Mouse (Mus musculus): ENCODE data around the gene Rbm42.

Rbm42 gene

GRCm38 (mm10) chr7:30618658-30619057 is 31.5 kb downstream of the Rbm42 start:
- in situ Hi-C loops (cut with MboI, MseI), result no loop called here

GRCm38 (mm10) chr7:30615049-30615760 is 34.9 kb downstream of the Rbm42 start:
- in situ Hi-C loops (cut with MboI, MseI), result no loop called here

GRCm38 (mm10) chr7:30614454-30614853 is 35.7 kb downstream of the Rbm42 start:
- in situ Hi-C loops (cut with MboI, MseI), result no loop called here

- in situ Hi-C loops (cut with MboI, MseI), result no loop called here
Measured at GRCm38 (mm10) chr7:30613529-30614112, 36.5 kb downstream of the Rbm42 start.

- in situ Hi-C loops (cut with MboI, MseI), result no loop called here
Measured at GRCm38 (mm10) chr7:30612654-30613402, 37.3 kb downstream of the Rbm42 start, which contains the start of gene Upk1a. Gene Upk1a, minus strand, starts transcription at chr7:30612847.

GRCm38 (mm10) chr7:30610043-30610442 is 40.1 kb downstream of the Rbm42 start:
- in situ Hi-C loops (cut with MboI, MseI), result no loop called here

GRCm38 (mm10) chr7:30608476-30608875 is 41.6 kb downstream of the Rbm42 start:
- in situ Hi-C loops (cut with MboI, MseI), result no loop called here

- in situ Hi-C loops (cut with MboI, MseI), result no loop called here
Measured at GRCm38 (mm10) chr7:30607706-30608309, 42.3 kb downstream of the Rbm42 start.

- in situ Hi-C loops (cut with MboI, MseI), result no loop called here
Measured at GRCm38 (mm10) chr7:30604944-30605343, 45.2 kb downstream of the Rbm42 start.

- in situ Hi-C loops (cut with MboI, MseI), result no loop called here
Measured at GRCm38 (mm10) chr7:30604424-30604823, 45.7 kb downstream of the Rbm42 start.

DNA sequence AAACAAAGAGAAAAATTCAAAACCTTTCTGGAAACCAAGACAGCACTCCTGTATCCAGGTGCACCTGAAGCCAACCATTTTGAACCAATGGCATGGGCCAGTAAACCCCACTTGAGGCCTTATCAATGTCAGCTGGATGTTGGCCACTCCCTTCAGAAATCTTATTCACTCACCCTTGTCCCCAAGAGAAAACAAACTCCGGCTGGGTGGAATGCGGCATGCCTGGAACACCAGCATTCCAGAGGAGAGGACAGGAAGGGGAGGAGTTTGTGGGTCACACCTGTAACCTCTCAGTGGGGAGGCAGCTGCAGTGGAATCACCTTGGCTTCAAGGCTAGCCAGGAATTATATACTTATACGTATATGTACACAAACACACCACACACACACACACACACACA is 47.5 kb downstream of the Rbm42 start:
- in situ Hi-C loops (cut with MboI, MseI), result no loop called here

DNA sequence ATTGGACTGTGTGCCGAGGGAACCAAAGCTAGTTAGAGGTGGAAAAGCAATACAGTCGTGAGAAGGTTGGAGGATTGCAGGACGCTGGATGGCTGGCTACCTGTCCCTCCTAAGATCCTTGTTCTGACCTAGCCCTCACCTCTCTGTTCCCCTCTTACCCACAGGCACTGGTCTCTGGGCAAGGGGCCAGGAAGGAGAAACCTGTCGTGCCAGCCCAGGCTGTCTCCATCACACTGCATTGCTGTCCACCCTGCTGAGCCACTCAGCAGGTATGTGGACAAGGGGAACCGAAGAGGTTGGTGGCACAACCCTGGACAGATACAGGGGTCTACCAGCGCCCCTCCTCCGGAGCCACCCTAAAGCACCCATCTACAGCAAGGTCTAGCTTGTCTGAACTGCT is 49.5 kb downstream of the Rbm42 start:
- in situ Hi-C loops (cut with MboI, MseI), result no loop called here

- in situ Hi-C loops (cut with MboI, MseI), result loop anchor here (5.0 kb wide), 1 partner anchor 823 kb away; no protein-coding TSS in a partner anchor
Measured at GRCm38 (mm10) chr7:30599933-30600353, 50.2 kb downstream of the Rbm42 start.

- in situ Hi-C loops (cut with MboI, MseI), result loop anchor here (5.0 kb wide), 1 partner anchor 821 kb away; no protein-coding TSS in a partner anchor
Measured at GRCm38 (mm10) chr7:30598786-30599185, 51.3 kb downstream of the Rbm42 start, which contains the start of gene Zbtb32. Gene Zbtb32, minus strand, starts transcription at chr7:30598909.

DNA sequence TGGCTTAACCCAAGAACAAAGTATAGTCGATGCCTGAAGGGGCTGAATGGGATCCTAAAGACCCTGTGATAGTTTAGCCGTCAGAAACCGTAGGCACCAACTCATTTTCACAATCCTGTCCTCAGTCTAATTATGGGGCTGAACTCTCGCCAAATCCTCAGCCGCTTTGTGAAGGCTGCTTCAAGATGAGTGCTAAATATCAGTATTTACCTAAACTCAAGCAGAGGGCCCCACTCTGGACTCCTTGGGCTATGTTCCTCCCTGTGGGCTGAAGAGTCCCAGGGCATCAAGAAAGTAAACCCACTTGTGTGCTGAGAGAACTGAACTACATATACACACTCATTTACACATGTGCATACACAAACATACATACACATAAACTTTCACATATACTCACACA is 53.3 kb downstream of the Rbm42 start:
- in situ Hi-C loops (cut with MboI, MseI), result loop anchor here (5.0 kb wide), 1 partner anchor 820 kb away; no protein-coding TSS in a partner anchor

- in situ Hi-C loops (cut with MboI, MseI), result loop anchor here (5.0 kb wide), 1 partner anchor 819 kb away; no protein-coding TSS in a partner anchor
Measured at GRCm38 (mm10) chr7:30596093-30596492, 54.0 kb downstream of the Rbm42 start.

GRCm38 (mm10) chr7:30594510-30595024 is 55.5 kb downstream of the Rbm42 start:
- in situ Hi-C loops (cut with MboI, MseI), result loop anchor here (5.0 kb wide), 1 partner anchor 817 kb away; no protein-coding TSS in a partner anchor

- in situ Hi-C loops (cut with MboI, MseI), result no loop called here
Measured at GRCm38 (mm10) chr7:30593579-30594509, 56.3 kb downstream of the Rbm42 start.

GRCm38 (mm10) chr7:30592772-30593423 is 57.2 kb downstream of the Rbm42 start:
- in situ Hi-C loops (cut with MboI, MseI), result no loop called here

GRCm38 (mm10) chr7:30591605-30591951 is 58.5 kb downstream of the Rbm42 start:
- in situ Hi-C loops (cut with MboI, MseI), result no loop called here
